In the genomic region with DNA sequence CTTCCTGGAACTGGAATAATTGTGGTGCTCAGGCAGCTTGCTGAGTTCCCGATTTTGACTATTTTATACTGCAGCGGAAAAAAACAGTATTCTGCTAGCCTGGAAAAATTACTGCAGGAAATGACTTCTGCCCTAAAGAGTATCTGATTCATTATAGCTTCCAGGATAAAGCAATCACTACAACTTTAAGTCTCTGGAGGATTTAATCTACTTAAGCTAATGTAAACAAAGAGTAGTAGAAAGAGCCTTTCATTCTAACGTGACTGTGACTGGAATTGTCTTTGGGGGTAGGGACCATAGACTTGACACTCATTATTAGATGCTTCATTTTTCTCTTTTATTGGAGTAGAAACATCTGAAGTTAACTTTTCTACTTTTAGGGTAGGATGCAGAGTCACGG, we compare ENCODE assay signal across 14 mouse cellular contexts.
"Had no signal": no experiment of that assay in that cellular context is flagged by ENCODE, and none has a peak within 500 bp of the region (broad histone marks: within the 10 kb centered on the region; RNA-seq: fewer than 3 reads in every experiment).

No protein-coding gene starts in this region.

- H3K27ac ChIP-seq: intestine, embryonic 15.5 days; limb, embryonic 12.5 days; limb, embryonic 15.5 days; liver, embryonic 14.5 days had no signal

- H3K9me3 ChIP-seq: intestine, embryonic 15.5 days; limb, embryonic 12.5 days; limb, embryonic 15.5 days had no signal

- H3K9ac ChIP-seq: intestine, embryonic 15.5 days; limb, embryonic 12.5 days; limb, embryonic 15.5 days; liver, embryonic 14.5 days; liver, postnatal 0 days had no signal

- H3K4me1 ChIP-seq: intestine, embryonic 15.5 days; limb, embryonic 12.5 days; limb, embryonic 15.5 days had no signal

- H3K27me3 ChIP-seq: intestine, embryonic 15.5 days; limb, embryonic 12.5 days; limb, embryonic 15.5 days had no signal

- H3K36me3 ChIP-seq: intestine, embryonic 15.5 days; limb, embryonic 12.5 days; limb, embryonic 15.5 days had no signal

- DNase-seq: kidney, adult 11 months; kidney, postnatal 4 days; left cerebral cortex, postnatal 4 days; liver, postnatal 0 days; lung, postnatal 4 days; midbrain, embryonic 14.5 days; thymus, adult 18-20 months; thymus, postnatal 36 days had no signal

- ATAC-seq: intestine, embryonic 15.5 days; liver, postnatal 0 days had no signal

- H3K4me3 ChIP-seq: intestine, embryonic 15.5 days; limb, embryonic 12.5 days; limb, embryonic 15.5 days had no signal

- H3K4me2 ChIP-seq: intestine, embryonic 15.5 days; limb, embryonic 12.5 days; limb, embryonic 15.5 days; liver, embryonic 11.5 days; midbrain, embryonic 11.5 days had no signal
